8 mouse cellular contexts compared by ENCODE assay signal in genomic region chr7:90476313-90477245, GRCm38 (mm10). TPM values are rescaled to one million over a fixed set of nuclear protein-coding genes. Genes with fewer than 3 reads are reported as not detected.
A peak's percentile ranks its signal among the peaks of the same experiment; 100 is the strongest.
DNase-seq lines count a peak whose midpoint lies in the region; ATAC-seq lines count a peak whose summit lies in the region.

Gene Dlg2, plus strand, starts transcription at chr7:90476672.

- peak; percentile 57 for DNase-seq in cerebellum, adult 9-11 months
- no peak for DNase-seq in cerebellum, postnatal 4 days (ENCODE audit: low spot score in 2 of 2)
- peak; percentile 17 for DNase-seq in CD4-positive helper T cell, adult 2 months (ENCODE audit: low read depth, low spot score)
- DNase-seq in cerebellum, postnatal 36 days = peak; percentile 54
- peak; percentile 9 to 16 for DNase-seq in heart, postnatal 10 days
- no peak for DNase-seq in limb, embryonic 10.5 days (ENCODE audit: low spot score)
- DNase-seq in spleen, postnatal 4 days (ENCODE audit: low spot score in 2 of 2) = no peak

- H3K4me3 ChIP-seq in limb, embryonic 10.5 days = peak within 1 kb of the TSS; percentile 70
- peak within 1 kb of the TSS; percentile 71 for H3K4me3 ChIP-seq in midbrain, embryonic 16.5 days (ENCODE audit: low read depth, low read length)

- peak within 1 kb of the TSS; percentile 85 for H3K27ac ChIP-seq in limb, embryonic 10.5 days
- peak within 1 kb of the TSS; percentile 96 for H3K27ac ChIP-seq in midbrain, embryonic 16.5 days (ENCODE audit: low read length)

- ATAC-seq in midbrain, embryonic 16.5 days = peak; percentile 85

- H3K36me3 ChIP-seq in limb, embryonic 10.5 days = no peaks in the 10 kb centered on the region
- no peaks in the 10 kb centered on the region for H3K36me3 ChIP-seq in midbrain, embryonic 16.5 days (ENCODE audit: control insufficient read depth, insufficient read depth, low read length)

- H3K27me3 ChIP-seq in limb, embryonic 10.5 days (ENCODE audit: low read depth, poor library complexity, severe bottlenecking) = peaks cover 18% of the 10 kb centered on the region
- no peaks in the 10 kb centered on the region for H3K27me3 ChIP-seq in midbrain, embryonic 16.5 days (ENCODE audit: control insufficient read depth, insufficient read depth, low read depth, low read length)

- H3K4me1 ChIP-seq in limb, embryonic 10.5 days = peaks cover 16% of the 10 kb centered on the region
- H3K4me1 ChIP-seq in midbrain, embryonic 16.5 days (ENCODE audit: control insufficient read depth, insufficient read depth, low read length) = peaks cover 18% of the 10 kb centered on the region

- peak within 1 kb of the TSS; percentile 89 for H3K9ac ChIP-seq in midbrain, embryonic 16.5 days (ENCODE audit: low read depth, low read length)

- no peaks in the 10 kb centered on the region for H3K9me3 ChIP-seq in limb, embryonic 10.5 days (replicated peaks)
- H3K9me3 ChIP-seq in midbrain, embryonic 16.5 days (replicated peaks; ENCODE audit: control insufficient read depth, low read length, poor library complexity, severe bottlenecking) = no peaks in the 10 kb centered on the region

- intact Hi-C loops in heart, postnatal 10 days (cut with DNase I) = no loop called here

- under 1% methylated on average over 32 of the region's 32 CpGs for WGBS in limb, embryonic 10.5 days
- under 1% methylated on average over 32 of the region's 32 CpGs for WGBS in midbrain, embryonic 16.5 days

- H3K4me2 ChIP-seq in midbrain, embryonic 16.5 days (ENCODE audit: low read length) = peak within 1 kb of the TSS; percentile 86

RNA-seq across cellular contexts. Expression of gene Dlg2, which starts in this region (rescaled TPM):
- total RNA-seq in heart, postnatal 10 days (2021) = 1 to 10 TPM; 1.9 to 3.4 TPM
- 0.53 and 1.2 TPM in 2 replicates for polyA plus RNA-seq in limb, embryonic 10.5 days (2016; fragmentation: Nextera tagmentation; extraction: Ambion mirVana)
- 27.1 and 28.8 TPM in 2 replicates for polyA plus RNA-seq in midbrain, embryonic 16.5 days (2015; fragmentation: Nextera tagmentation; extraction: Ambion mirVana)

Comparison
In these comparisons a context has a peak if more than half of its experiments do, and no peak if none do; other contexts are left out.
1. RNA of gene Dlg2 (polyA plus RNA-seq): 27.1 to 28.8 TPM in midbrain, embryonic 16.5 days; 0.53 to 1.2 TPM in limb, embryonic 10.5 days; every median in the first group is over 10 times any median in the second.
2. DNase-seq: peak in cerebellum, adult 9-11 months (single experiment), CD4-positive helper T cell, adult 2 months (single experiment), cerebellum, postnatal 36 days (2 of 2) and heart, postnatal 10 days (2 of 2); none in cerebellum, postnatal 4 days (0 of 2), limb, embryonic 10.5 days (single experiment) and spleen, postnatal 4 days (0 of 2).